Mouse (Mus musculus): ENCODE measurements at regions not wholly inside any gene's neighbourhood (a gene's known extent, or its start where the extent isn't known, plus 50 kb on each side); places are given as distances from the start of the nearest gene placed in this dataset.

DNA sequence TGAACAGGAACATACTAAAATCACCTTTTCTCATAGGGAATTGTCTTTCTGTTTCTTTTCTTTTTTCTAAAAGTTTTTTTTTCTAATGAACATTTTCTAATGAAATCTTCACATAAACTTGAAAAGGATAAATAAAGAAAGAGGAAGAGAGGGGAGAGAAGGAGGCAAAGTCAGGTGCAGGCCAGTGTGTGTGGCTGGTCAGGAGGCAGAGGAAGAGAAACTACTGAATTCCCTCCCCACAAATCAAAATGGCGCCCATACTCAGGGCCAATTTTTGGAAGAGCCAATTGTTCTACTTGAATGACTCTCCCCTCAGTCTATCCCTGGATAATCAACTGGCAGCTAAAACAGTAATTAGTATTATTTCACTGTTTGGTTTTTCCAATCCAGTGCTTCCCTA lies 152.0 kb downstream of the Cdc5l start:
- no peaks in the 10 kb centered on the region for H3K36me3 ChIP-seq (ENCODE audit: control insufficient read depth, insufficient read depth, low read length)
- DNase-seq (ENCODE audit: extremely low read depth, low read depth, low spot score): no peak
- no peak overlapping the region for H3K27ac ChIP-seq (replicated peaks; ENCODE audit: insufficient read depth, low read depth, low read length)
- H3K27me3 ChIP-seq (ENCODE audit: control insufficient read depth, insufficient read depth, low read length): no peaks in the 10 kb centered on the region
- H3K4me1 ChIP-seq (ENCODE audit: control insufficient read depth, insufficient read depth, low read length): no peaks in the 10 kb centered on the region
- H3K9ac ChIP-seq (ENCODE audit: low read depth, low read length): no peak overlapping the region
- WGBS: 91% methylated on average over 1 of the region's 1 CpGs
- TF ChIP-seq CTCF (IDR thresholded peaks at IDR 0.05; ENCODE audit: low read depth, low read length) (no peak), POLR2A (IDR thresholded peaks at IDR 0.05; ENCODE audit: extremely low read depth, insufficient read depth, low read length) (no peak)
- H3K4me3 ChIP-seq (ENCODE audit: insufficient read depth, low read depth, low read length): no peak overlapping the region
- H3K79me2 ChIP-seq (ENCODE audit: control insufficient read depth, insufficient read depth, low read length): no peaks in the 10 kb centered on the region

DNA sequence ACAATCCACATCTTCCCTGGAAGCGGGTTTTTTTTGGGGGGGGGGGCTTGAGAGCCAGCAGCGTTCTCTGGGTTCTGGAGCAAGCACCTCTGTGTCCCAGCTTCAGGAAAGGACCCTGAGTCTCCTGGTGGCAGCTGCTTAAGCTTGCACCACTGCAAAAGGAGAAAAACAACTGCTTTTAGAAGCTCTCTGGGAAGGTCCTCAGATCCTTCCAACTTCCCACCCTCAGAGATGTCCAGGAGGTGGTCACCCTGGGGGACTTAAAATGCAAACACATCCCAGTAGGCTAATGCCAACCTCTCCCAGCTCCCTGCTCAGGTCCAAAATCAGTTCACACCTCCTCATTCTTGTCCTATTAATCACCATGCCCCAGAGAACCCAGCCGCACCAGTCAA lies 153.7 kb downstream of the Cdc5l start:
- 39% methylated on average over 3 of the region's 3 CpGs for WGBS
- H3K27ac ChIP-seq (replicated peaks; ENCODE audit: insufficient read depth, low read depth, low read length): no peak overlapping the region
- no peak for DNase-seq (ENCODE audit: extremely low read depth, low read depth, low spot score)
- no peaks in the 10 kb centered on the region for H3K27me3 ChIP-seq (ENCODE audit: control insufficient read depth, insufficient read depth, low read length)
- H3K4me1 ChIP-seq (ENCODE audit: control insufficient read depth, insufficient read depth, low read length): no peaks in the 10 kb centered on the region
- no peak overlapping the region for H3K9ac ChIP-seq (ENCODE audit: low read depth, low read length)
- H3K4me3 ChIP-seq (ENCODE audit: insufficient read depth, low read depth, low read length): no peak overlapping the region
- no peak for TF ChIP-seq CTCF (IDR thresholded peaks at IDR 0.05; ENCODE audit: low read depth, low read length)
- no peak for TF ChIP-seq POLR2A (IDR thresholded peaks at IDR 0.05; ENCODE audit: extremely low read depth, insufficient read depth, low read length)
- H3K79me2 ChIP-seq (ENCODE audit: control insufficient read depth, insufficient read depth, low read length): no peaks in the 10 kb centered on the region
- H3K36me3 ChIP-seq (ENCODE audit: control insufficient read depth, insufficient read depth, low read length): no peaks in the 10 kb centered on the region

DNA sequence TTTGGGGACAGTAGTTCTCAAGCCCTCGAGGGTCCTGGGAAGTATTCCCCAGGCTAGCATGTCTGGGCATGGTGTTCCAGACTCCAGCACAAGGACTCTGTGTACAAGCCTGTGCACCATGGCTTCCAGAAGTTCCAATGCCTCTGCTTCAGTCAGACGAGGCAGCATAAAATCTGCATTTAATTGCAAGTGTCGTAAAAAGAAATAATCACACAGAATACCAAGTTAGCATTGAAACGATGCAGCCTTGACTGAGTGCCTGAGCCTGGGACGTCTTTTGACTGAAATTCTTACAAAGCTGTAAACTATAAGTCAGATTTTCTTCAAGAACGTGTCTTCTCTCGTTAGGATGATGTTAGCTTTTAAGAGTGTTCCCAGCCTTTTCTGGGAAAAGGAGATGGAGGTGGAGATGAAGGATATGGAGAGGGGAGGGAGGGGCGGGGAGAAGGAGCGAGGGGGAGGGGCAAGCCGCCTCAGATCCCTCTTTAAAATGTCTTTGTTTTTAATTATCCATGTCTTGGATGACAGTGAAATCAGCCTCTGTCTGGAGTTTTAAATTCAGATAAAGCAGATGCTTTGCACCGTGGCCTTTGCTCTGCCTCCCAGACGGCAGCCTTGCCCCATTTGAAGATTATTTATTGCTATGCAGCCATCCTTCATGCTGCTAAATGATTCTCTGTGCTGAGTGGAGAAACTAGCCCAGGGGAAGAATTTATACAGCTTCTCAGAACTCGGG lies 154.3 kb downstream of the Cdc5l start:
- H3K79me2 ChIP-seq (ENCODE audit: control insufficient read depth, insufficient read depth, low read length): no peaks in the 10 kb centered on the region
- H3K27me3 ChIP-seq (ENCODE audit: control insufficient read depth, insufficient read depth, low read length): no peaks in the 10 kb centered on the region
- TF ChIP-seq CTCF (IDR thresholded peaks at IDR 0.05; ENCODE audit: low read depth, low read length): no peak
- no peak for TF ChIP-seq POLR2A (IDR thresholded peaks at IDR 0.05; ENCODE audit: extremely low read depth, insufficient read depth, low read length)
- no peaks in the 10 kb centered on the region for H3K36me3 ChIP-seq (ENCODE audit: control insufficient read depth, insufficient read depth, low read length)
- no peaks in the 10 kb centered on the region for H3K4me1 ChIP-seq (ENCODE audit: control insufficient read depth, insufficient read depth, low read length)
- DNase-seq (ENCODE audit: extremely low read depth, low read depth, low spot score): no peak
- 49% methylated on average over 13 of the region's 13 CpGs for WGBS
- H3K27ac ChIP-seq (replicated peaks; ENCODE audit: insufficient read depth, low read depth, low read length): no peak overlapping the region
- no peak overlapping the region for H3K4me3 ChIP-seq (ENCODE audit: insufficient read depth, low read depth, low read length)
- H3K9ac ChIP-seq (ENCODE audit: low read depth, low read length): no peak overlapping the region

DNA sequence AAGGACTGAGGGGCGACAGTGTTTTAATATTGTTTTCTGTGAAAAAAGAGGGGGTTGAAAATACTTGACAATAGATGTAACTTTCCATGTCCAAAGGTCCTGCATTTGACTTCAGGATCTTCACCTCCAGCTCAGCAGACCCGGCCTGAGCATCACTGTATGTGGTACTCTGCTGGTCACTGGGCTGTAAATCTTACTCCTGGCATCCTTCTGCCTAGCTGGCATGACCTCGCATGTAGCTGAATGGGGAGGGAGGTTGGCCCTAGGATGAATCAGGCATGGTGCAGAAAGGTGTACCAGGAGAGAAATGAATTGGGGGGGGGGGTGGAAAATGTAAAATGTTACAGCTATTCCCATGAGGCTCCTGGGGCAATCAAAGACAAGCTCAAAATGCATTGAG lies 156.0 kb downstream of the Cdc5l start:
- DNase-seq (ENCODE audit: extremely low read depth, low read depth, low spot score): no peak
- H3K4me3 ChIP-seq (ENCODE audit: insufficient read depth, low read depth, low read length): no peak overlapping the region
- TF ChIP-seq POLR2A (IDR thresholded peaks at IDR 0.05; ENCODE audit: extremely low read depth, insufficient read depth, low read length) (no peak), CTCF (IDR thresholded peaks at IDR 0.05; ENCODE audit: low read depth, low read length) (no peak)
- no peaks in the 10 kb centered on the region for H3K36me3 ChIP-seq (ENCODE audit: control insufficient read depth, insufficient read depth, low read length)
- no peaks in the 10 kb centered on the region for H3K4me1 ChIP-seq (ENCODE audit: control insufficient read depth, insufficient read depth, low read length)
- no peaks in the 10 kb centered on the region for H3K27me3 ChIP-seq (ENCODE audit: control insufficient read depth, insufficient read depth, low read length)
- WGBS: 85% methylated on average over 3 of the region's 3 CpGs
- H3K79me2 ChIP-seq (ENCODE audit: control insufficient read depth, insufficient read depth, low read length): no peaks in the 10 kb centered on the region
- H3K27ac ChIP-seq (replicated peaks; ENCODE audit: insufficient read depth, low read depth, low read length): no peak overlapping the region
- H3K9ac ChIP-seq (ENCODE audit: low read depth, low read length): no peak overlapping the region

DNA sequence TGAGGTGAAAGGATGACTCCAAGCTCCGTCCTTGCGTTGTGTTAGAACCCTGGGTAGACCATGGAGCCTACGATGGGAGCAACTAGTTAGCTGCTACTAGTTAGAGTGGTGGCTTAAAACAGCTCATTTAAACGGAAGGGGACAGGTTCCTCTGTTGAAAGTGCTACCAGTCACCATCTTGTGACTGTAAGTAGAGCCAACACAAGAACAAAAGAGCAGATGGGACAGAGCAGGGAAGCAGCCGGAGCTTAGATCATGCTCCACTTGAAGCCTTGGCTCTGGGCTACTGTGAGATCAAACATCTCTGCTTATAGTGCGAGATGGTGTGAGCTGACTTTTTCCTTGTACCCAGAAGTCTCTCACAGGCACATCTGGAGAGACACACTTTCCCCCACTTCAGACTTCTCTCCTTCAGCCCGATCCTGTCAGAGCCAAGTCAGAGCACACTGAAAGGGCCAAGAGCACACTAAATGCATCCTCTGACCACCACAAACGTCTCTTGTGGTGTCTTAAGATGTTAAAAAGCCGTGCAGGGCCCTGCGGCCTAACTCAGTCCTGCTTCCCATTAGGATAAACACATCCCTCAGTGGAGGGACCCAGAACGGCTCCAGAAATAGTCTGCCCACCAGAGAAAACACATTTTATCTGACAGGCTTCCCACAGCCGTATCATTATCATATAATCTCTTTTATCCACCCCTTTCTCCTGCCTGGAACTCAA lies 156.7 kb downstream of the Cdc5l start:
- TF ChIP-seq POLR2A (IDR thresholded peaks at IDR 0.05; ENCODE audit: extremely low read depth, insufficient read depth, low read length): no peak
- TF ChIP-seq CTCF (IDR thresholded peaks at IDR 0.05; ENCODE audit: low read depth, low read length): no peak
- Histone ChIP-seq H3K36me3 (ENCODE audit: control insufficient read depth, insufficient read depth, low read length) (no peaks in the 10 kb centered on the region), H3K79me2 (ENCODE audit: control insufficient read depth, insufficient read depth, low read length) (no peaks in the 10 kb centered on the region), H3K4me1 (ENCODE audit: control insufficient read depth, insufficient read depth, low read length) (no peaks in the 10 kb centered on the region), H3K27me3 (ENCODE audit: control insufficient read depth, insufficient read depth, low read length) (no peaks in the 10 kb centered on the region), H3K9ac (ENCODE audit: low read depth, low read length) (no peak overlapping the region), H3K27ac (replicated peaks; ENCODE audit: insufficient read depth, low read depth, low read length) (no peak overlapping the region), H3K4me3 (ENCODE audit: insufficient read depth, low read depth, low read length) (no peak overlapping the region)
- DNase-seq (ENCODE audit: extremely low read depth, low read depth, low spot score): no peak
- WGBS: 78% methylated on average over 12 of the region's 12 CpGs

DNA sequence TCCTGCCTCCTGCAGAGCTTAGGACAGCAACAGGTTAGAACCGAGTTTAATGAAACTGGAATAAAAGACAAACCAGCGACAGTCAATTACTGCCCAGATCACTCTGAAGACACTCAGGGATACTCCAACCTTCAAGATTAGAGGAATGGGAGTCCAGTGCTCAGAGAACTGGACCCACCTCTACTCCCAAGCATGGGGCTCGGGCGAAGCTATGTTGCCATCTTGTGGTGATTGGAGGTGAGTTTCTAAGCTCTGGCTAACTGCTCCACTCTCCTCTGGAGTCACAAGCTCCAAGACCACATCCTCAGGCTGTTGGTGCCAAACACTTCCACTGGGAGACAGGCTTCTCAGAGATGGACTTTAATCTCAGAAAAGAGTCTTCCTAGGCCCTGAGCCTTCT lies 158.6 kb downstream of the Cdc5l start:
- H3K36me3 ChIP-seq (ENCODE audit: control insufficient read depth, insufficient read depth, low read length): no peaks in the 10 kb centered on the region
- no peak overlapping the region for H3K4me3 ChIP-seq (ENCODE audit: insufficient read depth, low read depth, low read length)
- H3K27me3 ChIP-seq (ENCODE audit: control insufficient read depth, insufficient read depth, low read length): no peaks in the 10 kb centered on the region
- H3K27ac ChIP-seq (replicated peaks; ENCODE audit: insufficient read depth, low read depth, low read length): no peak overlapping the region
- TF ChIP-seq CTCF (IDR thresholded peaks at IDR 0.05; ENCODE audit: low read depth, low read length): no peak
- TF ChIP-seq POLR2A (IDR thresholded peaks at IDR 0.05; ENCODE audit: extremely low read depth, insufficient read depth, low read length): no peak
- WGBS: 64% methylated on average over 4 of the region's 4 CpGs
- H3K4me1 ChIP-seq (ENCODE audit: control insufficient read depth, insufficient read depth, low read length): no peaks in the 10 kb centered on the region
- no peaks in the 10 kb centered on the region for H3K79me2 ChIP-seq (ENCODE audit: control insufficient read depth, insufficient read depth, low read length)
- DNase-seq (ENCODE audit: extremely low read depth, low read depth, low spot score): no peak
- H3K9ac ChIP-seq (ENCODE audit: low read depth, low read length): no peak overlapping the region
